Mouse (Mus musculus) frontal cortex, postnatal 36 days (tissue): ENCODE data around the gene Ttll9.

Experiments
- DNase-seq, 2 experiments: peaks; one replicate each; pipeline ENCODE4 v3.0.0; 2022; ENCODE audit warnings: low spot score in 2 of 2

Gene Ttll9

GRCm38 (mm10) chr2:152962091-152962793, at the start of gene Ttll9:
Ttll9 (plus strand) TSS chr2:152962485.
- DNase-seq, result peak; percentile 80 to 92

GRCm38 (mm10) chr2:152913471-152913870, 48.8 kb upstream of the Ttll9 start:
- no peak for DNase-seq

- peak; percentile 87 to 93 for DNase-seq
These were observed 47.8 kb upstream of the Ttll9 start for GRCm38 (mm10) chr2:152914310-152915120.

- no peak for DNase-seq
These were observed 46.8 kb upstream of the Ttll9 start for GRCm38 (mm10) chr2:152915453-152915852.

GRCm38 (mm10) chr2:152916111-152916510, 46.2 kb upstream of the Ttll9 start:
- DNase-seq, result no peak

- DNase-seq, result no peak
These were observed 44.6 kb upstream of the Ttll9 start for GRCm38 (mm10) chr2:152917671-152918070.

GRCm38 (mm10) chr2:152922376-152922775, 39.9 kb upstream of the Ttll9 start:
- no peak for DNase-seq

GRCm38 (mm10) chr2:152923621-152924020, 38.7 kb upstream of the Ttll9 start:
- DNase-seq, result no peak

- DNase-seq, result no peak
These were observed 38.2 kb upstream of the Ttll9 start for GRCm38 (mm10) chr2:152924128-152924527.

GRCm38 (mm10) chr2:152924543-152924942, 37.7 kb upstream of the Ttll9 start:
- no peak for DNase-seq

GRCm38 (mm10) chr2:152925189-152925872, 37.0 kb upstream of the Ttll9 start:
- DNase-seq, result no peak

GRCm38 (mm10) chr2:152926896-152927295, 35.4 kb upstream of the Ttll9 start:
- no peak for DNase-seq

GRCm38 (mm10) chr2:152927371-152927770, 34.9 kb upstream of the Ttll9 start:
- no peak for DNase-seq

- DNase-seq, result no peak
These were observed 33.9 kb upstream of the Ttll9 start for GRCm38 (mm10) chr2:152928219-152928987.

GRCm38 (mm10) chr2:152928988-152929370, 33.3 kb upstream of the Ttll9 start:
- DNase-seq, result no peak

GRCm38 (mm10) chr2:152930276-152930675, 32.0 kb upstream of the Ttll9 start:
- DNase-seq, result no peak

GRCm38 (mm10) chr2:152931456-152932160, 30.7 kb upstream of the Ttll9 start:
- DNase-seq, result no peak

GRCm38 (mm10) chr2:152933048-152933447, 29.2 kb upstream of the Ttll9 start, which contains the start of gene Foxs1:
Foxs1 (minus strand) TSS chr2:152933208.
- DNase-seq, result no peak

- peak; percentile 38 to 39 for DNase-seq
These were observed 28.7 kb upstream of the Ttll9 start for GRCm38 (mm10) chr2:152933614-152934013.

GRCm38 (mm10) chr2:152939846-152940245, 22.4 kb upstream of the Ttll9 start:
- peak in 1 of 2 experiments; percentile 54 for DNase-seq

GRCm38 (mm10) chr2:152941106-152941505, 21.2 kb upstream of the Ttll9 start:
- DNase-seq, result no peak
